Mouse (Mus musculus) adrenal gland, postnatal 4 days (tissue): ENCODE measurements around the gene Ocln. TPM values are rescaled to one million over a fixed set of nuclear protein-coding genes. Genes with fewer than 3 reads are reported as not detected.

Experiments
- DNase-seq, 2 experiments: peaks; one replicate each; pipeline ENCODE4 v3.0.0; 2021 to 2022; ENCODE audit warnings: low spot score in 2 of 2, mixed read lengths in 2 of 2
- long read RNA-seq, 2 experiments: library from polyadenylated mRNA; stranded (forward); transcript quantifications; one replicate each; pipeline ENCODE4 v2.0.0; 2021
- total RNA-seq, 2 experiments: library from RNA; stranded (reverse); gene quantifications; 2 replicates each; pipeline ENCODE4 v1.2.3; 2021

Ocln gene
- total RNA-seq: 10 to 100 TPM; 16.1 to 18.5 TPM
- long read RNA-seq, experiment 1, full-length matches to known transcripts: 12 of 17 reads
- long read RNA-seq, experiment 1, partial matches to known transcripts: 1 of 17 reads
- long read RNA-seq, experiment 1, other reads (novel, unspliced or antisense): 4 of 17 reads
- long read RNA-seq, experiment 2, full-length matches to known transcripts: 27 of 32 reads
- long read RNA-seq, experiment 2, partial matches to known transcripts: 1 of 32 reads
- long read RNA-seq, experiment 2, other reads (novel, unspliced or antisense): 4 of 32 reads

DNA sequence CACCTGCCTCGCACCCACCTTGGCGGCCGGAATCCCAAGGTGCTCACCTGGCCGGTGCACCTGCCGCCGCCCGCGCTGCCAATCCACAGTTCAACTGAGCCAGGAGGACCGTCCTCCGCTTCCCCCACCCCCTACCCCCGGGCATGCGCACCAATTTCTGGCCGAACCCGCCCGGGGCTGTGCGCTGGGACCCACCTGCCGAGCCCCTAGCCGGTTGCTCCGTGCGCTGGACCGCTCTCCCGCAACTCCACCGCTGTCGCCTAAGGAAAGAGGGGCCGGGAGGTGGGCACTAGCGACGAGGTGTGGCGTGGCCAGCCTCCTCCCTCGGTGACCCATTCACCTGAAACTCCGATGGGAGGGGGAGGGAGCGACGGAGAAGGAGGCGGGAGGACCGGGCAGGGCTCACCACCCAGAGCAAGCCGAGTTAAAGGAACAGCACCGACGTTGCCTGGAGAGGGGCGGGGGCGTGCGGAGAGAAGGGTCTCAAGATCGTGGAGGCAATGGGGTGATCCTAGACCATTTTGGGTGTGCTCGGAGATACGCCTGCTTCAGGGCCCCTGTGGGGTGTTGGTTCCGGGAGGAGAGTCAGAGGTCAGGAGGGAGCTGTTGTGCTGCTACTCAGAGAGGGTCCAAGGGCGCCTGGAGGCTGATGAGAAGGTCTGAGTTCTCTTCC, at the start of gene Ocln:
Gene Ocln (minus strand): TSS at position 350 of the 673 bp plus-strand sequence.
- peak; percentile 7 to 31 for DNase-seq

- DNase-seq: no peak
Measured at GRCm38 (mm10) chr13:100601034-100601433, 48.5 kb upstream of the Ocln start.

DNA sequence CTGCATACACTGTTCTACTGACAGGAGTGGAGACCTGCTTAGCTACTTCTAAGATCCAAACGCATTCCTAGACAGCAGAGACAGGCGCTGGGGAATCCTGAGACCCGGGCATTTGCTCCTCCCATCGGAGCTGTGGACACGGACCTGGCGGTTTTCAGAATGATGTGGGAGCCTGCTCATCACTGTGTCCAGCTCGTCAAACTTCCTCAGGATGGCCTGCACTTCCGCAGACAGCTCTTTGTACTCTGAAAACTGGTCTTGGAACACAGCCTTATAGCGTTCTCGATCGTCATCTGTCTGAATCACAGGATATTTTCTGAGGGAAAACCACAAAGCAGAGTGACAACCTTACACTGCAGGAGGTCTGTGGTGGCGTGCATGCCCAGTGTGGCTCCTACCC, 47.8 kb upstream of the Ocln start:
- no peak for DNase-seq

DNA sequence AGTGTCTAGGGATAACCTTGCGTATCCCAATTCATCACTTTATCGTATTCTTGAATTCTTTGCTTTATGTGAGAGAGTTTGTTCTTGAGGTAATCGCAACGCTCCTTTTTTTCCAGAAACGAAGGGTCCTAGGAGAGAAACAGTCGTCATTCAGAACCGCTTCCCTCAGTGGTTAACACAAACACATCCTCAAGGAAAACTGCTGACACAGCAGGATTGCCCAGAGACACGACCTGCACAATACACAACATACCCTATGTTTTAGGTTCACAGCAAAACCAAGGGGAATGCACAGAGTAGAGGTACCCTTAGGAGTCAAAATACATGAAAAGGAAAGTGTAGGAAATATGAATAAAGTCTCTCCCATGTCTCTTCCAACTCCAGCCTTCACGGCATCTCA, 44.8 kb upstream of the Ocln start:
- DNase-seq: no peak

DNA sequence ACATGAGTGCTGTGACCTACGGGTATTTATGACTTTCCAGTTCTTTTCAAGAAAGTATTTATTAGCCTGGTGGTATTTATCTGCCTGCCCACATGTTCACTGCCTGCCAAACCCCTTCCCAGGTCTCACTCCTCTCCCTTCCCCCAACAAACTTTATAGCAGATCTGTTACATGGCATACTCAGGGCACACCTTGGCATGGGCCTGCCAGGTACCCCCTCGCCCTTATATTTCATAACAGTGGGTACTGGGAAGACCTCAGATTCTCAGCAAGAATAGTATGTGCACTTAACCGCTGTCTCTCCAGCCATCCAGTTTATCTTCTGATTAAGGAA, 43.0 kb upstream of the Ocln start:
- no peak for DNase-seq

GRCm38 (mm10) chr13:100594838-100595551, 42.5 kb upstream of the Ocln start:
- DNase-seq: no peak

DNA sequence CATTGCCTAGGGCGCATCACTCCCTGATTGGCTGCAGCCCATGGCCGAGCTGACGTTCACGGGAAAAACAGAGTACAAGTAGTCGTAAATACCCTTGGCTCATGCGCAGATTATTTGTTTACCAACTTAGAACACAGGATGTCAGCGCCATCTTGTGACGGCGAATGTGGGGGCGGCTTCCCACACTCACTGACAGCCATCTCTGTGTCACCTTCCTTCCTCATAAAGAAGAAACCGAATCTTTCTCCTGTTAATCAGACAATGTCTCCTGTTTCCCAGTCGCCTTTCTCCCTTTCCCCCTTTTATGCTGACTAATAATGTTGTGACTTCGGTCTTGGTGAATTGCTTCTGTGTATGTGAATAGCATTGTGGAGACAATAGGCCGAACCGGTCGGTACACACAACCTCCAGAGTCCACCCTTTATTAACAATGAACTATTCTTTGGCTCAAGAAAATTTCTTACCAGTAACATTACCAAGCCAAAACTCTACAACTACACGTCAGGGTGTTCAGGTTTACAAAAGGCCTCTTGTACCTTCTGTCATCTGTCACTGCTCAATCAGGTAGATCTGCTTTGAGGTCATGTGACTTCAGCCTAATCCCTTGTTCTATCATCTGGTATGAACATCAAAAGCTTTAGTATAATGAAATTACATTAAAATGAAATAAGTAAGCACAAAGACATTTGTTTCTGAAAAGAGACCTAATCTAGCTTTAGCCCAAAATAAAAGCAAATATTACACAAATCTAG, 41.7 kb upstream of the Ocln start:
- no peak for DNase-seq

DNA sequence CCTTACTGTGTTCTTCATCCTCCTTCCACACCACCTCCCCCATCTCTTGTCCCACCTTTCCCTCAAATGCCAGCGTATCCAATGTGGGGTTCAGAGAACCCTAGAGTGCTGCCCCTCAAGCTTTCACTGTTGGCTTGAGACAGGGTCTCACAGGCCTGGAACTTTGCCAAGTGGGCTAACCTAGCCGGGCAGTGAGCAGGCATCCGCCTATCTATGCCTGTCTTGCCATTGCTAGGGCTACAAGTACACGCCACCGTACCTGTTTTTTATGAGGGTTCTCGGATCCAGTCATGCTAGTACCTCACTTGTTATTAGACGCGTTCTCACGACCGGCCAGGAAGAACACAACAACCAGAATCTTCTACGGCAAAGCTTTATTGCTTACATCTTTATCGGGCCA, 36.1 kb upstream of the Ocln start:
- no peak for DNase-seq

DNA sequence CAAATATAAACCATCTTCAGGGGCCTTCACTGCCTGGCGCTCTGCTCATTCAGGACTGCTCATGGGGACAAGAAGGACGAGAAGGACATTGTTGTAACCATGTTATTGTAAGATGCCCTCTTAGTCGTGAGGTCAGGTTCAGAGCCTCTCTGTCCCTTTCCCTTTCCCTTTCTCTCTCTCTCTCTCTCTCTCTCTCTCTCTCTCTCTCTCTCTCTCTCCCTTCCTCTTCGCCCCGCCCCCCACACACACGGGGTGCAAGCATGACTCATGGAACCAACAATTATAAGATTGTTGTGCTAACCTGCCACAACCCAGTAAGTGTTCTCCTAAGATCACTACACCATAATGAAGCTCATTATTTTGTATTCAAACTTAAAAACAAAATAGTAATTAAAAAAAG, 29.6 kb upstream of the Ocln start:
- no peak for DNase-seq

DNA sequence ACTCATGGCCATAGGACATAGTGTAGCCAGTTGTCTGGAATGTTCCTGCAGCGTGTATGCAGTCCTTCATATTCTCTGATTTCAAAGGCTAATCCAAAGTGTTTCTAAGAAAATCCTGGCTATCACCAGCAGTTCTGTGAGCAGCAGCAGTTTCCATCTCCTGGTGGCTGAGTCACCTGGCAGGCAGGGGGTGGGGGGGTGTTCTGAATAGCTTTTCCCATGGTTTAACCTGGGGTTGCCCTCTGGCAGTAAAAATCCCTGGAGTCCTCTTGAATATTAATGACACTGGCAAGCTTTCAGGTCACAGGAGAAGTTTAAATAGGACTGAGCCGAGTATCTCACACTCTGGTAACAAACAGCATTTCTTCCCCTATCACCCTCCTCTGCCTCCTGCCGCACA, 29.2 kb upstream of the Ocln start:
- DNase-seq: no peak

GRCm38 (mm10) chr13:100579951-100580350, 27.4 kb upstream of the Ocln start:
- no peak for DNase-seq

GRCm38 (mm10) chr13:100579220-100579619, 26.7 kb upstream of the Ocln start:
- no peak for DNase-seq

DNA sequence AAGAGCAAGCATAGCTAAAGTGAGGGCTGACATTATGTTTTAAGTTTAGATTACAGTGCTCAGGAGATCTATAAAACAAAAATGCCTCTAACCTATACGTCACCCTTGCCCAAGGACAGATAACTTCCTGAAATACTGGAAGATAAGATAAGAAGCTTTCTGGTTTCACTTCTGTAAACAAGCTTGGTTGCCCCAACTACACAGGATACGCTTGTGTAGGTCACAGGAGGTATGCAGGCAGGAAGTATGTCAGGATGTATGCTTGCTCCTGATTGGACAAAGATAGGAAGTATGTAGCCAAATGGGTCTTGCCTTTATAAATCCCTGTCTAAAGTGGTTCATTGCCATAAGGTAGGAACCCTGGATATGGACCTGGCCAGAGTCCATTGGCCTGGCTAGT, 23.4 kb upstream of the Ocln start:
- no peak for DNase-seq

- DNase-seq: no peak
Measured at GRCm38 (mm10) chr13:100570713-100571112, 18.2 kb upstream of the Ocln start.

DNA sequence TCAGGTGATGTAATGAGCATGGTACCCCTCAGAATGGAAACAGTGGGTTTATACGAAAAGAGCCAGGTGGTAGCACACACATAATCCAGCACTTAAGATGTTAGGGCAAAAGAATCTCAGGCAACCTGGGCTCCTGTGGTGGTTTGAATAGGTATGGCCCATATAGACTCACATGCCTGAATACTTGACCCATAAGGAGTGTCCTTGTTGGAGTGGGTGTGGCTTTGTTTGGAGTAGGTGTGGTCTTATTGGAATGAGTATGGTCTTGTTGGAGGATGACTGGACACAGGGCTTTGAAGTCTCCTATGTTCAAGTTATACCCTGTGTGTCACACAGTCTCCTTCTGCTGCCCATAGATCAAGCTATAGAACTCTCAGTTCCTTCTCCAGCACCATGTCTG, 15.8 kb upstream of the Ocln start:
- DNase-seq: no peak

- no peak for DNase-seq
Measured at GRCm38 (mm10) chr13:100559449-100559848, 6.9 kb upstream of the Ocln start.

DNA sequence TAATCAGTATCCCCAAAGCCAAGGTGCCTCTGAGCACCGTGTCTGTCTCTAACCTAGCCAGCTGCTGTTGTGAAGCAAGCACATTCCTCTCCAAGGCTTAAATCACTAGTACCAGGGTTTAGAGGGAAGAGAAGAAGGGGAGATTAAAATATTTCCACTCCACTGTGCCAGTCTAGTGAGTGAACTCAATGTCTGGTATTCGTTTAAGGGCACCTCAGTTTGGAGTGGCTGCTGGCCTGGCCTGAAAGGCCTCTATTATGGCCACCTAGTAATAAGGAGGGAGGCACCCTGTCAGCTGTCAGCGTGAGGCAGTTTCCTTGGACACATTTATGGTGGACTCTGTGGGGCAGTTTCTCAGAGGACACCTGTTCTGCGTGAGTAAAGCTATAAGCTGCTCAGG, 4.5 kb upstream of the Ocln start:
- no peak for DNase-seq

- no peak for DNase-seq
Measured at GRCm38 (mm10) chr13:100553042-100553437, 522 bp upstream of the Ocln start.

DNA sequence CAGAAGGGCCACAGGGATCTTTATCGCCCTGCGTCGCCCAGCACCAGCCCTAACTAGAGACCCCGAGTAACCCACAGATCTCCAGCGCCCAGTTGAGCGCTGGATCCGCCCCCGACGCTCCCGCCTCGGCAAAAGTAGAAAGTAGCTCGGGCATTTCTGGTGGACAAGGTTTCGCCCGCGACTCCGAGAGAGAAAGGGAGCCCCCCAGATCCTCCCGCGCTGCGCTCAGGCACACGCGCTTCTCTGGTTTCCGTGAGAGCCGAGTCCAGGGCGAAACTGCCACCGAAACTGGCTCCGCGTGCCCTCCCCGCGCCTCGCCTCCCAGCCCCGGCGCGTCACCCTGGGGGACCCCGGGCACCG, 529 bp downstream of the Ocln start:
- no peak for DNase-seq

DNA sequence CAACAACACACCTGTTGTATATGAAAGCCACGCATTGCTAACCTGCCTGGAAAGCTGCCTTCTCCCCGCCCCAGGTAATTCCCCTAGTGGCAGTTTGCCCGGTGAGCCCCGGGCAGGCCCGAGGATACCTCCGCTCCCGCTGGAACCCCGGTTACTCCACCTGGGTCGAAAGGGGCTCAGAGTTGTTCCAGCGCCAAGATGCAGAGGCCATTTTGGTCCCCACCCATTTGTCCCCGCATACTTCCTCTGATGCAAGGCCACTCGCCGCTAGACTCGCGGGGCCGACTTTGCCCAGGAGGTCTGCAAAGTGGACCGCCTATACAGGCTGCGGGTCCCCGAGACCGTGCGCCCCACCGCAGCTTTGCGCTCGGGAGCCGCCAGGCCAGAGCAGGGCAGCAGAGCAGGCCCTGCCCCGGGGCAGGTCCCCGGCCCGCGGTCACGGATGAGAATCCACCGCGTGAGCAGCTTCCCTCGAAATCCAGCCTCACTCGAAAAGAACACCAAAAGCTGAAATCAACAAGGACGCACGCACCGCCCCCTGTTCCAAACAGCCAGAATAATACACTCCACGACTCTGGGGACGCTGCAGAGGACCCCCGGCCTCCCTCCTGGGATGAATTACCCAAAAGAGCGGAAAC, 1.0 kb downstream of the Ocln start:
- DNase-seq: no peak

GRCm38 (mm10) chr13:100547269-100547668, 5.2 kb downstream of the Ocln start:
- no peak for DNase-seq
